Mouse (Mus musculus) forebrain, embryonic 10.5 days (tissue): ENCODE results near the gene Letmd1. TPM values are rescaled to one million over a fixed set of nuclear protein-coding genes. Genes with fewer than 3 reads are reported as not detected.
"Not testable (repeated sequence)": the region's sequence is repeated elsewhere in the genome, so short reads cannot be mapped to it uniquely, and the experiment has no call there.

ENCODE experiments used
- DNase-seq: peaks from one replicate; pipeline ENCODE4 v3.0.0-alpha.2; 2017; ENCODE audit warnings: low spot score; ENCODE audit errors: extremely low spot score
- H3K27ac ChIP-seq: fragments of 300-500 bp; sonication (generic); 2 replicates; pipeline ENCODE4 v1.5.1; 2016; ENCODE audit warnings: mild to moderate bottlenecking
- H3K27me3 ChIP-seq: fragments of 300-500 bp; sonication (generic); 2 replicates; pipeline ENCODE4 v1.6.1; 2016; ENCODE audit warnings: mild to moderate bottlenecking; ENCODE audit not compliant: poor library complexity, severe bottlenecking
- H3K36me3 ChIP-seq: fragments of 300-500 bp; sonication (generic); replicated peaks from 2 replicates; pipeline ENCODE4 v1.6.1; 2016; ENCODE audit warnings: mild to moderate bottlenecking, moderate library complexity
- H3K4me1 ChIP-seq: fragments of 300-500 bp; sonication (generic); 2 replicates; pipeline ENCODE4 v1.6.1; 2016
- H3K4me3 ChIP-seq: fragments of 300-500 bp; sonication (generic); 2 replicates; pipeline ENCODE4 v1.5.1; 2016; ENCODE audit warnings: mild to moderate bottlenecking, moderate library complexity
- H3K9me3 ChIP-seq: fragments of 300-500 bp; sonication (generic); 2 replicates; pipeline ENCODE4 v1.6.1; 2016; ENCODE audit warnings: mild to moderate bottlenecking, moderate library complexity
- WGBS: fragments of 180-500 bp; shearing (Covaris S2); methylation state at CpG from one replicate; pipeline ENCODE4 v1.1.7; 2016; 5-methylcytosine and 5-hydroxymethylcytosine counted together
- polyA plus RNA-seq: library from polyadenylated mRNA; unstranded; fragments of >200 nt; fragmentation: Nextera tagmentation; extraction: Ambion mirVana; gene quantifications from 2 replicates; pipeline ENCODE4 v1.2.1, GENCODE M21; 2016

The Letmd1 gene
- polyA plus RNA-seq: 39.5 and 41.3 TPM in 2 replicates

DNA sequence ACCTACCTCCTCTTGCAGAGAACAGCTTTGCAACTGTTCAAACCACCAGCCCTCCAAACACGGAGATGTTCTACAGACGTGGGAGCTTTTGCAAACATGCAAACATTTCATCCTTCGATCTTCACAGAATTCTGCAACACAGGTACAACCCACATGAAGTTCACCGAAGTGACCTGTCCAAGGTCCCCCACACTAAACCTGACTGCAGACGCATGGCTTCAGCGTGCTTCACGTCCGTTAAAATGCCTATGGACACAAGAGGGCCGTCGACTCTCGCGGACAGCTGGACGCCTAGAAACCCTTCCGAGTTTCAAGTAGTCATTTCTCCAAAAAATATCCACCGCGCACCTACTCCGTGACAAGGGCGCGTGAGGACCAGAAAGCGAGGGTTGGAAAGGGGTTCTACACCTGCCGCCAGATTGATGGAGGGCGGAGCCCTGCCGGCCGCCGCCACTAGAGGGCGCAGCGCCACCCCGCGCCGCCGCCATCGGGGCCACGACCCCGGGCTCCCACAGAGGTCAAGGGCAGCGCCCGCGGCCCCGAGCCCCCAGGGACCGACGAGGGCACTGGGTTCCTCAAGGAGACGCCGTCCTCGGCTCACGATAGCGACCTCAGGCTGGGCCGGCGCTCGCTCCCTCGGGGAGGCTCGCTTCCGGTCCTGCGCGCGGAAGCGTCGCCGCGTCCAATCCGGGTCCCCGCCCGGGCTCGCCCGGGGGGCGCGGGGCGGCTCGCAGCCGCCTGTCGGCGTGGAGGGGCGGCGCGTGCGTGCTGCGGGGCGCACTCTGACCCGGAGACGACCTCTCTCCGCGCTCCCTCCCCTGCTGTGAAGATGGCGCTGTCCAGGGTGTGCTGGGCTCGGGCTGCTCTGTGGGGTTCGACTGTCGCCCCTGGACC lies at the start of gene Letmd1:
TSS of gene Letmd1 (plus strand) at position 729 of the 894 bp plus-strand sequence.
- peaks cover 34% of the 10 kb centered on the region for H3K4me1 ChIP-seq
- H3K27me3 ChIP-seq: no peaks in the 10 kb centered on the region
- no peaks in the 10 kb centered on the region for H3K9me3 ChIP-seq
- peaks cover 32% of the 10 kb centered on the region for H3K36me3 ChIP-seq
- WGBS: 3% methylated on average over 81 of the region's 84 CpGs
- peak within 1 kb of the TSS; percentile 96 for H3K27ac ChIP-seq
- H3K4me3 ChIP-seq: peak within 1 kb of the TSS; percentile 89
- peak; percentile 78 for DNase-seq

DNA sequence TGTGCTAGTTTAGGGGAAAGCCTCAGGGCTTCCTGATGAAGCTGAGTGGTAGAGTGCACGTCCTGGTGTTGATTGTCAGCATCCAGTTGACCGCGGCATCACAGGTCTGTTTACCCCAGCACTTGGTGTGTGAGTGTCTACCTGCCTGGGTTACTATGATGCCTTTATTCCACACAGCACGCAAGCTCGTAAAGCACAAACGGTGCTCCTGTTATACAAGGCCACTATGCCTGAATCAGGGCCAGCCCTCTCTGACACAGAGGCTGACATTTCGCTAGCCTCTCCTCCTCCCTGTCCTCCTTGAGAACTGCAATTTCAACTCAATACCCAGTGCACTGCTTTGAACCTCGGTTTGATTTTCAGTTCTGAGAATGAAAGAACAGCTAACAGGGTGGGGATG lies 49.5 kb upstream of the Letmd1 start:
- H3K36me3 ChIP-seq: no peaks in the 10 kb centered on the region
- H3K9me3 ChIP-seq: no peaks in the 10 kb centered on the region
- H3K4me3 ChIP-seq: no peak overlapping the region
- DNase-seq: no peak
- H3K27ac ChIP-seq: peak overlapping the region; percentile 49
- H3K27me3 ChIP-seq: peaks cover 12% of the 10 kb centered on the region
- 82% methylated on average over 8 of the region's 8 CpGs for WGBS
- H3K4me1 ChIP-seq: peaks cover 51% of the 10 kb centered on the region

DNA sequence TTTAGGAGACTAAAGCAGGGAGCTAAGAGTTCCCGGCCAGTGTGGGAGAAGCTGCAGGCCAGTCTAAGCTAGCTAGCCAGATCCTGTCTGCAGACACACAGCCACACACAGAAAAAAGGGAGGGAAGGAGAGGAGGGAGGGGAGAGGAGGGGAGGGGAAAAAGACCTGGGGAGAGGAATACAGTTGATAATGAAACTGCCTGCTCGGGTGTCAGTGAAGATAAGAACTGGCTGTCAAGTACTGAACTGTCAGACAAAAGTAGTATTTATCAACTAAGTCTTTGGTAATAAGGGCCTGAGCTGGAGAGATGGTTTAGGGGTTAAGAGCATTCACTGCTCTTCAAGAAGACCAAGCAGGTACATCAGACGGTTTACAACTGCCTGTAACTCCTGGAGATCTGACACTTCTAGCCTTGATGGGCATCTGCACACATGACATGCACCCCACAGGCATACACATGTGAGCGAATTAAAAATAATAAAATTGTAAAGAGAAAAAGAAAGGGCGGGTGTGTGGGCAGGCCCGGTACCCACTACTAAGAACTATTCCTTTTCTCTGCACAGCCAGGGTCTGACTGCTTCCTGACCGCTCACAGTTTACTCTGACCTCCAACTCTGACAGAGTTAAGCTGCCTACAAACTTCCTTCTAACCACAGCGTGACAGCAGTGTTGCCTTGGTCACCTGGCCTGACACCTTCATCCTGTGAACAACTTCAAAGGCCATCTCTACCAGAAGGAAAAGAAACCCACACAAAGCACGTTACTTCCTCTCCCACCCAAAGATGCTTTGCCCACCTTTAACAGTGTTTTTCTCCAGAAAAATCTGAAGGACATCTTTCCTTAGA lies 48.7 kb upstream of the Letmd1 start:
- Histone ChIP-seq H3K4me1 (peaks cover 57% of the 10 kb centered on the region), H3K4me3 (no peak overlapping the region), H3K36me3 (no peaks in the 10 kb centered on the region), H3K27me3 (peaks cover 20% of the 10 kb centered on the region), H3K27ac (peak overlapping the region; percentile 49), H3K9me3 (no peaks in the 10 kb centered on the region)
- 77% methylated on average over 9 of the region's 9 CpGs for WGBS
- DNase-seq: no peak

GRCm38 (mm10) chr15:100421059-100421757 lies 47.6 kb upstream of the Letmd1 start:
- Histone ChIP-seq H3K36me3 (no peaks in the 10 kb centered on the region), H3K4me3 (peak overlapping the region; percentile 99), H3K4me1 (peaks cover 57% of the 10 kb centered on the region), H3K9me3 (no peaks in the 10 kb centered on the region), H3K27me3 (peaks cover 31% of the 10 kb centered on the region), H3K27ac (peak overlapping the region; percentile 13; the same call in 1 of the 2 replicates)
- DNase-seq: no peak
- 60% methylated on average over 8 of the region's 8 CpGs for WGBS

DNA sequence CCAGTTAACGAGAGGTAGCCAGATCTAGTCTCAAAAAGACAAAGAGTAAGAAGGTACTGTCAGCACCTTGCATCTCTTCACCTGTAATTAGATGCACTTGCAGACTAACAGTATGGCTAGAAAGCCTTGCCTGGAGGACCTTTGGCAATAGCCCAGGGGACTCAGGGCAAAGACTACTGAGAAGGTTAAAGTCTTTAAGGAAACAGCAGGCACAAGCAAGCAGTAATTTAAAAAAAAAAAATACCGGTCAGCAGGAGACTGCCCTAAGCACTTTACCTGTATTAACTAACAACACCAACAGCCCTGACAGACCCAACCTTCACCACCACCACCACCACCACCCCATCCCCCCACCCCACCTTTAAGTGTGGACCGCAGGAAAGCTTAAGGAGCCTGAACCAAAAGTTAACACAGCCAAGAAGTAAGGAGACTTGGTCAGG lies 47.0 kb upstream of the Letmd1 start, which contains the start of gene Gm5475:
TSS of gene Gm5475 (plus strand) at position 390 of the 440 bp plus-strand sequence.
- WGBS: 25% methylated on average over 3 of the region's 3 CpGs
- peaks cover 35% of the 10 kb centered on the region for H3K27me3 ChIP-seq
- peak within 1 kb of the TSS; percentile 99 for H3K4me3 ChIP-seq
- H3K27ac ChIP-seq: peak within 1 kb of the TSS; percentile 92
- not testable (repeated sequence) for H3K36me3 ChIP-seq, H3K9me3 ChIP-seq, DNase-seq
- H3K4me1 ChIP-seq: peaks cover 57% of the 10 kb centered on the region

- peaks cover 57% of the 10 kb centered on the region for H3K4me1 ChIP-seq
These were observed 46.3 kb upstream of the Letmd1 start for GRCm38 (mm10) chr15:100422476-100422875.

GRCm38 (mm10) chr15:100422899-100423860 lies 45.6 kb upstream of the Letmd1 start:
- peaks cover 53% of the 10 kb centered on the region for H3K4me1 ChIP-seq
- no peaks in the 10 kb centered on the region for H3K9me3 ChIP-seq
- no peaks in the 10 kb centered on the region for H3K36me3 ChIP-seq
- H3K4me3 ChIP-seq: peak overlapping the region; percentile 99
- H3K27ac ChIP-seq: peak overlapping the region; percentile 92
- 1% methylated on average over 65 of the region's 65 CpGs for WGBS
- H3K27me3 ChIP-seq: peaks cover 35% of the 10 kb centered on the region
- DNase-seq: peak; percentile 97

More at GRCm38 (mm10) chr15:100422476-100422875, 46.3 kb upstream of the Letmd1 start:
- peak overlapping the region; percentile 92 for H3K27ac ChIP-seq
- peak overlapping the region; percentile 99 for H3K4me3 ChIP-seq
- under 1% methylated on average over 44 of the region's 44 CpGs for WGBS
- H3K36me3 ChIP-seq: no peaks in the 10 kb centered on the region
- H3K9me3 ChIP-seq: no peaks in the 10 kb centered on the region
- peak; percentile 51 for DNase-seq
- H3K27me3 ChIP-seq: peaks cover 35% of the 10 kb centered on the region

- 0 out of 2 replicates have a peak overlapping the region, but pooled peaks have one; percentile 11 for H3K27ac ChIP-seq
- H3K4me1 ChIP-seq: peaks cover 52% of the 10 kb centered on the region
- DNase-seq: peak; percentile 36
- WGBS: 3% methylated on average over 14 of the region's 14 CpGs
- no peaks in the 10 kb centered on the region for H3K9me3 ChIP-seq
- H3K4me3 ChIP-seq: peak overlapping the region; percentile 99
- peaks cover 35% of the 10 kb centered on the region for H3K27me3 ChIP-seq
- no peaks in the 10 kb centered on the region for H3K36me3 ChIP-seq
These were observed 44.9 kb upstream of the Letmd1 start for GRCm38 (mm10) chr15:100423916-100424315.

DNA sequence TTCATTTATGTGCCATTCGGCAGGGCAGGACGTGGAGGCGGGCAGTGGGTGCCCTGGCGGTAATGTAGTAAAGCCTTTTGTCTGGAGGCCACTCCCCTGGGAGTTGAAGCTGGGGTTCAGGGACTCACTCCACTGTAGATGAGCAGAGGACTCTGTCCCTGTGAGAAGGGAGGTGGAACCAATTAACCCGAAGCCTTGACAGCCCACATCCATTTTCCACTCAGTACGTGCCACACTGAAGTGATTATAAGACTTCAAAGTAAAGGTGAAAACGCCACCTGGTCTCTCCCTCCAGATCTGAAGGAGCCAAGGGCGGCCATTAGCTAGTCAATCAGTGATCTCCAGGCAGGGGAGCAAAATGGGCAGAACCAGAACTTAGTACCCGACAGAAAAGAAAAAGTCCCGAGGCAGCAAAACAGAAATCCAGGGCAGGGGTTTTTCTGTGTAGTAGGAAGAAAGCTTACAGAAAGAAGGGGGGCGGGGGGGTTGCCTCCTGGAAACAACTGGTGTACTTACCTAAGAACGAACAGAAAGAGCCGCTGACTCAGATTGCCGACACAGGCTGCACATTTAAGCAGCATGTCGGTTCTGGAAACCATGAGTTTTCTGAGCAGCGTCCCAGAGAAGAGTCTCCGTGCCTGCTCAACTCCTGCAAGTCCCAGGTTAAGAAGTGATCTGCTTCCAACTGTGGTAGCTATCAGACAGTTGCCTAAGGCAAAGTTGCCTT lies 44.3 kb upstream of the Letmd1 start, which contains the start of gene Slc11a2:
TSS of gene Slc11a2 (minus strand) at position 677 of the 727 bp plus-strand sequence.
- no peaks in the 10 kb centered on the region for H3K36me3 ChIP-seq
- H3K9me3 ChIP-seq: no peaks in the 10 kb centered on the region
- peaks cover 35% of the 10 kb centered on the region for H3K27me3 ChIP-seq
- H3K4me1 ChIP-seq: peaks cover 47% of the 10 kb centered on the region
- H3K27ac ChIP-seq: 0 out of 2 replicates have a peak within 1 kb of the TSS, but pooled peaks have one; percentile 11
- 30% methylated on average over 17 of the region's 17 CpGs for whole genome bisulfite sequencing
- no peak for DNase-seq
- H3K4me3 ChIP-seq: peak within 1 kb of the TSS; percentile 99

GRCm38 (mm10) chr15:100428296-100428905 lies 40.4 kb upstream of the Letmd1 start:
- Histone ChIP-seq H3K9me3 (no peaks in the 10 kb centered on the region), H3K4me1 (peaks cover 15% of the 10 kb centered on the region), H3K4me3 (no peak overlapping the region), H3K27ac (no peak overlapping the region), H3K36me3 (no peaks in the 10 kb centered on the region), H3K27me3 (peaks cover 32% of the 10 kb centered on the region)
- no peak for DNase-seq
- WGBS: 88% methylated on average over 13 of the region's 13 CpGs
